Comparison of ENCODE assay signal across 14 mouse cellular contexts in the genomic region with DNA sequence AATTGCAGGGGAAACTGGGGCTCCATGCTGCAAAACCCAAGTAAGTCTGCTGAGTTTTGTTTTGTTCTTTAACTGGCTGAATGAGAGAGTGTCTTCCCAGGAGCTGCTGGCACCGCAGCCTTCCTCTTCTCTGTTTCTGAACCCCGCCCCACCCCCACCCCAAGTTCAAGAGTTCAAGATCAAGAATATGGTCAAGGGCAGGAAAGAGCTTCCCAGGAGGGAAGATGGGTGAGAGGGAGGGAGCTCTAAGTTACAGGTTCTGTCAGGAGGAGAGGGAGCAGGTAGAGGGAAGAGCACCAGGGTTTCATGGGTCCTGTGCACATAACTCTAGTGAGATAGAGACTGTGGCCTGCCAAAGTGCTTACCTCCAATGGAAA. TPM values are rescaled to one million over a fixed set of nuclear protein-coding genes. Genes with fewer than 3 reads are reported as not detected.
A peak's percentile ranks its signal among the peaks of the same experiment; 100 is the strongest.
DNase-seq lines count a peak whose midpoint lies in the region; ATAC-seq lines count a peak whose summit lies in the region.
"Had no signal": no experiment of that assay in that cellular context is flagged by ENCODE, and none has a peak within 500 bp of the region (broad histone marks: within the 10 kb centered on the region; RNA-seq: fewer than 3 reads in every experiment).

No protein-coding gene starts in this region.

- 28% methylated on average over 2 of the region's 2 CpGs for WGBS in kidney, embryonic 16.5 days
- WGBS in intestine, embryonic 15.5 days = 34% methylated on average over 2 of the region's 2 CpGs

- H3K4me2 ChIP-seq in kidney, embryonic 16.5 days (replicated peaks; ENCODE audit: low read depth, low read length) = peak overlapping the region; percentile 8; the same call in 1 of the 2 replicates
- H3K4me2 ChIP-seq in intestine, embryonic 15.5 days (replicated peaks) = peak overlapping the region; percentile 99
- H3K4me2 ChIP-seq: limb, embryonic 15.5 days; midbrain, embryonic 12.5 days; neural tube, embryonic 12.5 days had no signal

- ATAC-seq in kidney, embryonic 16.5 days (ENCODE audit: low FRiP score, low TSS enrichment) = no peak
- no peak for ATAC-seq in intestine, embryonic 15.5 days
- ATAC-seq in inflammation-experienced regulatory T-cells, adult 6 months = no peak

- no peak overlapping the region for H3K27ac ChIP-seq in kidney, embryonic 16.5 days (ENCODE audit: low read length)
- H3K27ac ChIP-seq in intestine, embryonic 15.5 days = no peak overlapping the region
- H3K27ac ChIP-seq: forebrain, embryonic 10.5 days; limb, embryonic 15.5 days; midbrain, embryonic 12.5 days; neural tube, embryonic 12.5 days had no signal

- no peaks in the 10 kb centered on the region for H3K9me3 ChIP-seq in kidney, embryonic 16.5 days (ENCODE audit: low read length)
- H3K9me3 ChIP-seq in intestine, embryonic 15.5 days = no peaks in the 10 kb centered on the region
- H3K9me3 ChIP-seq: limb, embryonic 15.5 days; neural tube, embryonic 12.5 days had no signal

- H3K4me3 ChIP-seq in kidney, embryonic 16.5 days (ENCODE audit: low read length) = no peak overlapping the region
- H3K4me3 ChIP-seq in intestine, embryonic 15.5 days (replicated peaks) = no peak overlapping the region
- H3K4me3 ChIP-seq: forebrain, embryonic 10.5 days; limb, embryonic 15.5 days; midbrain, embryonic 12.5 days; neural tube, embryonic 12.5 days had no signal

- no peak overlapping the region for H3K9ac ChIP-seq in kidney, embryonic 16.5 days (replicated peaks; ENCODE audit: low read length)
- H3K9ac ChIP-seq in intestine, embryonic 15.5 days = no peak overlapping the region
- H3K9ac ChIP-seq: limb, embryonic 15.5 days; midbrain, embryonic 12.5 days; neural tube, embryonic 12.5 days had no signal

- DNase-seq in kidney, postnatal 10 days = no peak
- DNase-seq in ZHBTc4 (ENCODE audit: low read depth, low spot score) = peak; percentile 65
- DNase-seq in naive thymus-derived CD4-positive, alpha-beta T cell, adult 2 months (ENCODE audit: low read depth) = peak; percentile 19
- DNase-seq in cerebellum, adult 11 months = no peak
- DNase-seq: gastrocnemius, postnatal 36 days; kidney, adult 2 months; right cerebral cortex, adult 18-20 months had no signal

- no peaks in the 10 kb centered on the region for H3K36me3 ChIP-seq in kidney, embryonic 16.5 days (ENCODE audit: insufficient read depth, low read length)
- H3K36me3 ChIP-seq in intestine, embryonic 15.5 days = no peaks in the 10 kb centered on the region
- H3K36me3 ChIP-seq: forebrain, embryonic 10.5 days; limb, embryonic 15.5 days; midbrain, embryonic 12.5 days; neural tube, embryonic 12.5 days had no signal

- H3K27me3 ChIP-seq in kidney, embryonic 16.5 days (ENCODE audit: insufficient read depth, low read length) = peaks cover 35% of the 10 kb centered on the region
- H3K27me3 ChIP-seq in intestine, embryonic 15.5 days (replicated peaks) = peaks cover 20% of the 10 kb centered on the region

- peaks cover 27% of the 10 kb centered on the region for H3K4me1 ChIP-seq in kidney, embryonic 16.5 days (ENCODE audit: insufficient read depth, low read length)
- peaks cover 34% of the 10 kb centered on the region for H3K4me1 ChIP-seq in intestine, embryonic 15.5 days (replicated peaks)

RNA-seq across cellular contexts. Expression of a gene that starts 3.0 kb away (rescaled TPM):
- polyA plus RNA-seq in kidney, embryonic 16.5 days (2015; fragmentation: Nextera tagmentation; extraction: Ambion mirVana) = 6.0 and 8.0 TPM in 2 replicates
- 6.7 and 7.1 TPM in 2 replicates for polyA plus RNA-seq in intestine, embryonic 15.5 days (2015; fragmentation: Nextera tagmentation; extraction: Ambion mirVana)
- polyA plus RNA-seq in inflammation-experienced regulatory T-cells, adult 6 months (2017; shearing (Covaris generic)) = 10 to 100 TPM; 19.2 to 26.7 (median 20.9) TPM

RNA-seq across cellular contexts. Expression of a gene that starts 21.7 kb away (rescaled TPM):
- polyA plus RNA-seq in kidney, embryonic 16.5 days (2015; fragmentation: Nextera tagmentation; extraction: Ambion mirVana) = 34.5 and 36.3 TPM in 2 replicates
- polyA plus RNA-seq in intestine, embryonic 15.5 days (2015; fragmentation: Nextera tagmentation; extraction: Ambion mirVana) = 13.7 and 15.5 TPM in 2 replicates
- under 1 TPM in 1 of 3 experiments, not detected in 2; 0.16 TPM for polyA plus RNA-seq in inflammation-experienced regulatory T-cells, adult 6 months (2017; shearing (Covaris generic))

RNA-seq across cellular contexts. Expression of a gene that starts 58.2 kb away (rescaled TPM):
- 0.30 and 0.37 TPM in 2 replicates for polyA plus RNA-seq in kidney, embryonic 16.5 days (2015; fragmentation: Nextera tagmentation; extraction: Ambion mirVana)
- 0.24 TPM in 1 of 2 replicates, not detected in the other for polyA plus RNA-seq in intestine, embryonic 15.5 days (2015; fragmentation: Nextera tagmentation; extraction: Ambion mirVana)
- not detected for polyA plus RNA-seq in inflammation-experienced regulatory T-cells, adult 6 months (2017; shearing (Covaris generic))
- polyA plus RNA-seq: limb, embryonic 15.5 days; midbrain, embryonic 12.5 days had no signal

Comparison
In these comparisons a context has a peak if more than half of its experiments do, and no peak if none do; other contexts are left out.
1. DNase-seq: peak in ZHBTc4 (single experiment) and naive thymus-derived CD4-positive, alpha-beta T cell, adult 2 months (single experiment); none in kidney, postnatal 10 days (single experiment) and cerebellum, adult 11 months (single experiment).
2. RNA of a gene that starts 21.7 kb away (polyA plus RNA-seq): 34.5 to 36.3 TPM in kidney, embryonic 16.5 days and 13.7 to 15.5 TPM in intestine, embryonic 15.5 days; 0.16 TPM in inflammation-experienced regulatory T-cells, adult 6 months; every median in the first group is over 10 times any median in the second.